Mouse (Mus musculus): ENCODE data around the gene Tmem208. TPM values are rescaled to one million over a fixed set of nuclear protein-coding genes. Genes with fewer than 3 reads are reported as not detected.

Gene Tmem208
- polyA plus RNA-seq, 1 experiment from 2014 or later = 129 TPM

- Histone ChIP-seq H3K36me3 (no peaks in the 10 kb centered on the region), H3K27me3 (no peaks in the 10 kb centered on the region), H3K4me2 (peak within 1 kb of the TSS; percentile 98), H3K4me3 (peak within 1 kb of the TSS; percentile 61), H3K4me1 (peaks cover 52% of the 10 kb centered on the region), H3K9me3 (no peaks in the 10 kb centered on the region), H3K9ac (peak within 1 kb of the TSS; percentile 67), H3K27ac (peak within 1 kb of the TSS; percentile 85)
- WGBS = 0% methylated on average over 34 of the region's 34 CpGs
- no peak for ATAC-seq (ENCODE audit: insufficient number of reproducible peaks, low FRiP score, low TSS enrichment, low read depth)
Measured at GRCm38 (mm10) chr8:105348450-105349095, 22.4 kb downstream of the Tmem208 start, which contains the start of gene Slc9a5. Gene Slc9a5 (plus strand): TSS chr8:105348843.

GRCm38 (mm10) chr8:105349096-105349771 lies 23.1 kb downstream of the Tmem208 start:
- Histone ChIP-seq H3K9ac (peak overlapping the region; percentile 67), H3K9me3 (no peaks in the 10 kb centered on the region), H3K27me3 (no peaks in the 10 kb centered on the region), H3K4me3 (peak overlapping the region; percentile 61), H3K36me3 (no peaks in the 10 kb centered on the region), H3K4me1 (peaks cover 53% of the 10 kb centered on the region), H3K4me2 (peak overlapping the region; percentile 98), H3K27ac (peak overlapping the region; percentile 82)
- ATAC-seq (ENCODE audit: insufficient number of reproducible peaks, low FRiP score, low TSS enrichment, low read depth) = no peak
- WGBS = 1% methylated on average over 41 of the region's 48 CpGs

- ATAC-seq (ENCODE audit: insufficient number of reproducible peaks, low FRiP score, low TSS enrichment, low read depth) = no peak
- Histone ChIP-seq H3K9me3 (no peaks in the 10 kb centered on the region), H3K36me3 (no peaks in the 10 kb centered on the region), H3K27ac (no peak overlapping the region), H3K27me3 (no peaks in the 10 kb centered on the region), H3K4me2 (peak overlapping the region; percentile 98), H3K4me3 (peak overlapping the region; percentile 61), H3K9ac (no peak overlapping the region), H3K4me1 (peaks cover 54% of the 10 kb centered on the region)
- 32% methylated on average over 7 of the region's 7 CpGs for WGBS
Measured at GRCm38 (mm10) chr8:105350186-105350585, 24.0 kb downstream of the Tmem208 start.

GRCm38 (mm10) chr8:105353583-105354135 lies 27.5 kb downstream of the Tmem208 start:
- H3K27ac ChIP-seq = no peak overlapping the region
- H3K9ac ChIP-seq = no peak overlapping the region
- H3K4me1 ChIP-seq = peaks cover 32% of the 10 kb centered on the region
- WGBS = 63% methylated on average over 8 of the region's 8 CpGs
- no peak overlapping the region for H3K4me3 ChIP-seq
- H3K36me3 ChIP-seq = peaks cover 12% of the 10 kb centered on the region
- no peak for ATAC-seq (ENCODE audit: insufficient number of reproducible peaks, low FRiP score, low TSS enrichment, low read depth)
- no peaks in the 10 kb centered on the region for H3K27me3 ChIP-seq
- H3K9me3 ChIP-seq = no peaks in the 10 kb centered on the region
- H3K4me2 ChIP-seq = no peak overlapping the region

GRCm38 (mm10) chr8:105354549-105354948 lies 28.4 kb downstream of the Tmem208 start:
- Histone ChIP-seq H3K36me3 (peaks cover 12% of the 10 kb centered on the region), H3K9ac (no peak overlapping the region), H3K4me2 (no peak overlapping the region), H3K27me3 (no peaks in the 10 kb centered on the region), H3K4me3 (no peak overlapping the region), H3K27ac (no peak overlapping the region; the same call in 1 of the 2 replicates), H3K9me3 (no peaks in the 10 kb centered on the region), H3K4me1 (peaks cover 31% of the 10 kb centered on the region)
- WGBS = 62% methylated on average over 4 of the region's 4 CpGs
- ATAC-seq (ENCODE audit: insufficient number of reproducible peaks, low FRiP score, low TSS enrichment, low read depth) = no peak

- H3K4me2 ChIP-seq = no peak overlapping the region
- no peak for ATAC-seq (ENCODE audit: insufficient number of reproducible peaks, low FRiP score, low TSS enrichment, low read depth)
- peaks cover 12% of the 10 kb centered on the region for H3K36me3 ChIP-seq
- H3K4me1 ChIP-seq = peaks cover 22% of the 10 kb centered on the region
- H3K9ac ChIP-seq = no peak overlapping the region
- H3K27ac ChIP-seq = no peak overlapping the region
- no peak overlapping the region for H3K4me3 ChIP-seq
- no peaks in the 10 kb centered on the region for H3K9me3 ChIP-seq
- H3K27me3 ChIP-seq = no peaks in the 10 kb centered on the region
- 63% methylated on average over 26 of the region's 26 CpGs for WGBS
Measured at GRCm38 (mm10) chr8:105355179-105356024, 29.2 kb downstream of the Tmem208 start.

- WGBS = 88% methylated on average over 14 of the region's 14 CpGs
- H3K9ac ChIP-seq = no peak overlapping the region
Measured at GRCm38 (mm10) chr8:105356681-105357080, 30.5 kb downstream of the Tmem208 start.

GRCm38 (mm10) chr8:105359208-105359607 lies 33.1 kb downstream of the Tmem208 start:
- H3K27me3 ChIP-seq = no peaks in the 10 kb centered on the region
- ATAC-seq (ENCODE audit: insufficient number of reproducible peaks, low FRiP score, low TSS enrichment, low read depth) = no peak
- no peaks in the 10 kb centered on the region for H3K9me3 ChIP-seq
- H3K36me3 ChIP-seq = peaks cover 12% of the 10 kb centered on the region
- H3K9ac ChIP-seq = no peak overlapping the region
- H3K4me2 ChIP-seq = no peak overlapping the region
- no peak overlapping the region for H3K27ac ChIP-seq
- peaks cover 31% of the 10 kb centered on the region for H3K4me1 ChIP-seq
- H3K4me3 ChIP-seq = no peak overlapping the region
- WGBS = 72% methylated on average over 15 of the region's 15 CpGs

More at GRCm38 (mm10) chr8:105356681-105357080, 30.5 kb downstream of the Tmem208 start:
- Histone ChIP-seq H3K9me3 (no peaks in the 10 kb centered on the region), H3K27me3 (no peaks in the 10 kb centered on the region), H3K36me3 (peaks cover 12% of the 10 kb centered on the region), H3K4me3 (no peak overlapping the region), H3K27ac (no peak overlapping the region), H3K4me1 (peaks cover 25% of the 10 kb centered on the region), H3K4me2 (no peak overlapping the region)
- ATAC-seq (ENCODE audit: insufficient number of reproducible peaks, low FRiP score, low TSS enrichment, low read depth) = no peak

GRCm38 (mm10) chr8:105359646-105360045 lies 33.5 kb downstream of the Tmem208 start:
- 50% methylated on average over 4 of the region's 4 CpGs for WGBS
- peaks cover 12% of the 10 kb centered on the region for H3K36me3 ChIP-seq
- no peak overlapping the region for H3K4me2 ChIP-seq
- peaks cover 27% of the 10 kb centered on the region for H3K4me1 ChIP-seq
- H3K9ac ChIP-seq = no peak overlapping the region
- H3K27ac ChIP-seq = no peak overlapping the region
- no peak overlapping the region for H3K4me3 ChIP-seq
- H3K27me3 ChIP-seq = no peaks in the 10 kb centered on the region
- ATAC-seq (ENCODE audit: insufficient number of reproducible peaks, low FRiP score, low TSS enrichment, low read depth) = no peak
- no peaks in the 10 kb centered on the region for H3K9me3 ChIP-seq

GRCm38 (mm10) chr8:105361751-105362702 lies 35.9 kb downstream of the Tmem208 start:
- peaks cover 7% of the 10 kb centered on the region for H3K36me3 ChIP-seq
- H3K9me3 ChIP-seq = no peaks in the 10 kb centered on the region
- ATAC-seq (ENCODE audit: insufficient number of reproducible peaks, low FRiP score, low TSS enrichment, low read depth) = no peak
- 52% methylated on average over 12 of the region's 12 CpGs for WGBS
- H3K27ac ChIP-seq = peak overlapping the region; percentile 59
- H3K4me2 ChIP-seq = no peak overlapping the region
- no peak overlapping the region for H3K9ac ChIP-seq
- no peak overlapping the region for H3K4me3 ChIP-seq
- peaks cover 19% of the 10 kb centered on the region for H3K4me1 ChIP-seq
- no peaks in the 10 kb centered on the region for H3K27me3 ChIP-seq

- Histone ChIP-seq H3K9ac (no peak overlapping the region), H3K27ac (no peak overlapping the region), H3K4me3 (no peak overlapping the region), H3K36me3 (peaks cover 15% of the 10 kb centered on the region; the same call in 1 of the 2 replicates), H3K27me3 (no peaks in the 10 kb centered on the region), H3K9me3 (no peaks in the 10 kb centered on the region), H3K4me2 (no peak overlapping the region), H3K4me1 (peaks cover 6% of the 10 kb centered on the region; the same call in 1 of the 2 replicates)
- 71% methylated on average over 2 of the region's 2 CpGs for WGBS
- ATAC-seq (ENCODE audit: insufficient number of reproducible peaks, low FRiP score, low TSS enrichment, low read depth) = no peak
Measured at GRCm38 (mm10) chr8:105367107-105367506, 41.0 kb downstream of the Tmem208 start.

All from limb, embryonic 15.5 days (tissue).